Mouse (Mus musculus): Measurements from ENCODE around the gene Mbd3l1. TPM values are rescaled to one million over a fixed set of nuclear protein-coding genes. Genes with fewer than 3 reads are reported as not detected.
A peak's percentile ranks its signal among the peaks of the same experiment; 100 is the strongest.

The Mbd3l1 gene
- not detected in 2 replicates for polyA plus RNA-seq (2015; fragmentation: Nextera tagmentation; extraction: Ambion mirVana)

DNA sequence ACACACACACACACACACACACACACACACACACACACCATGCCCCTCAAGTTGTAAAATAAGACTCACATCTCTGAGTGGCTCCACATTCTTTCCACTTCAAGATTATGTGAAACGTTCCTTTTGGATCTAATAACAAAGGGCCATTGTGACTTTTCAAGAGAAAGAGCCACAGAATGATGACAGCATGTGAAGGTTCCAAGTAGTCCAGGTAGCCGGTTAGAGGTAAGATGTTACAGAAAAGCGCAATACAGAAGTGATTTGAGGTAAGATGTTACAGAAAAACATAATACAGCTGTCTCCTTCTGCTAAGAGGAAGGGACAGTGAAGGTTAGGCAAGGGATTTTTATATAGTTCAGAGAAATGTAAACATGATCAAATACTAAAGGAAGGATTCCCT, at the start of gene Mbd3l1, which contains the start of gene Zfp558:
TSS of gene Mbd3l1 (plus strand) at position 192 of the 400 bp plus-strand sequence.
TSS of gene Zfp558 (minus strand) at position 101 of the 400 bp plus-strand sequence.
- H3K4me2 ChIP-seq (ENCODE audit: low read depth, low read length) = no peak within 1 kb of the TSS
- H3K9me3 ChIP-seq (replicated peaks; ENCODE audit: control insufficient read depth, low read length) = no peaks in the 10 kb centered on the region
- no peaks in the 10 kb centered on the region for H3K4me1 ChIP-seq (ENCODE audit: control insufficient read depth, insufficient read depth, low read length)
- no peak within 1 kb of the TSS for H3K27ac ChIP-seq (ENCODE audit: low read length)
- 61% methylated on average over 3 of the region's 3 CpGs for WGBS
- ATAC-seq (replicated peaks; ENCODE audit: extremely low read depth, insufficient read depth, low FRiP score) = no peak
- no peaks in the 10 kb centered on the region for H3K36me3 ChIP-seq (ENCODE audit: control insufficient read depth, insufficient read depth)
- H3K27me3 ChIP-seq (ENCODE audit: control insufficient read depth, insufficient read depth, low read length) = no peaks in the 10 kb centered on the region
- no peak within 1 kb of the TSS for H3K9ac ChIP-seq (ENCODE audit: low read length)
- no peak within 1 kb of the TSS for H3K4me3 ChIP-seq (ENCODE audit: low read length)

DNA sequence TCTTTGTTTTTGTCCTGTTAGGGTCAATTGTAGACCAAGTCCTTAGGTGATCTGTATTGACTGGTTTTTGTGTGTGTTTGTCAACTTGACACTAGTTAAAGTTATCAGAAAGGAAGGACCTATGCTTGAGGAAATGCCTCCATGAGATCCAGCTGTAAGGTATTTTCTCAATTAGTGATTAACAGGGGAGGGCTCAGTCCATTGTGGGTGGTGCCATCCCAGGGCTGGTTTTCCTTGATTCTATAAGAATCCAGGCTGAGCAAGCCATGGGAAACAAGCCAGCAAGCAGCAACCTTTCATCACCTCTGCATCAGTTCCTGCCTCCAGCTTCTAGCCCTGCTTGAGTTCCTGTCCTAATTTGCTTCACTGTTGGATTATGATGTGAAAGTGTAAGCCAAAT, 47.8 kb upstream of the Mbd3l1 start, which contains the start of gene Mbd3l2:
TSS of gene Mbd3l2 (plus strand) at position 301 of the 400 bp plus-strand sequence.
- no peaks in the 10 kb centered on the region for H3K9me3 ChIP-seq (replicated peaks; ENCODE audit: control insufficient read depth, low read length)
- H3K4me1 ChIP-seq (ENCODE audit: control insufficient read depth, insufficient read depth, low read length) = no peaks in the 10 kb centered on the region
- H3K4me3 ChIP-seq (ENCODE audit: low read length) = no peak within 1 kb of the TSS
- no peaks in the 10 kb centered on the region for H3K36me3 ChIP-seq (ENCODE audit: control insufficient read depth, insufficient read depth)
- no peak within 1 kb of the TSS for H3K9ac ChIP-seq (ENCODE audit: low read length)
- no peak within 1 kb of the TSS for H3K4me2 ChIP-seq (ENCODE audit: low read depth, low read length)
- no peaks in the 10 kb centered on the region for H3K27me3 ChIP-seq (ENCODE audit: control insufficient read depth, insufficient read depth, low read length)
- H3K27ac ChIP-seq (ENCODE audit: low read length) = no peak within 1 kb of the TSS
- ATAC-seq (replicated peaks; ENCODE audit: extremely low read depth, insufficient read depth, low FRiP score) = no peak

DNA sequence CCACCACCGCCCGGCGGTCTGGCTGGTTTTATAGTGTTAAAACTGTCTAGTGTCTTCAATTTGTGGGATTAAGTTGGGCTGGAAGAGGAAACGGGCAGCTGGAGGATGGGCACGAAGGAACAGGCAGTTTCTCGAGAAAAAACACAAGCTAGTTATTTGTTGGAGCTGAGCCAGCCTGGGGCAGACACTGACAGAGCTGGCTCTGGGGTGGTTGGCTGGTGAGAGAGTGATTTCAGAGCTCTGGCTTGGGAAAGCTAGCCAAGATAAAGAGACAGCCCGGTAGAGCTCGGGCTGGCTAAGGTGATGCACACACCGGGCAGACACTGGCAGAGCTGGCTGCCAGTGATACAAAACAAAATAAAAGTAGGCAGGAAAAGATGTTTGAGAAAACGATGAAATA, 46.5 kb upstream of the Mbd3l1 start:
- no peak overlapping the region for H3K4me2 ChIP-seq (ENCODE audit: low read depth, low read length)
- ATAC-seq (replicated peaks; ENCODE audit: extremely low read depth, insufficient read depth, low FRiP score) = no peak

DNA sequence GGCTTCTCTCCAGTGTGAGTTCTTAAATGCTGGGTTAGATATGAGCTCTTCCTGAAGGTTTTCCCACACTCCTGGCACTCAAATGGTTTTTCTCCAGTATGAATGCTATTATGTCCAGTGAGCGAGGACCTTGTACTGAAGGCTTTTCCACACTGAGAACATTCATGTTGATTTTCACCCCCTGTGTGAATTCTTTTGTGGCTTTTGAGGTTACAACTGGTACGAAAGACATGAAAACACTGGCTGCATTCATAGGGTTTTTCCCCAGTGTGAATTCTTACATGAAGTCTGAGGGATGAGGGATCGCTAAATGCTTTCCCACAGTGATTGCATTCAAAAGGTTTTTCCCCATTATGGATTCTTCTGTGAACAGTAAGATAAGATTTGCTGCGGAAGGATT, 21.6 kb upstream of the Mbd3l1 start:
- no peak overlapping the region for H3K27ac ChIP-seq (ENCODE audit: low read length)
- 82% methylated on average over 4 of the region's 4 CpGs for WGBS
- H3K27me3 ChIP-seq (ENCODE audit: control insufficient read depth, insufficient read depth, low read length) = no peaks in the 10 kb centered on the region
- H3K36me3 ChIP-seq (ENCODE audit: control insufficient read depth, insufficient read depth) = peaks cover 26% of the 10 kb centered on the region
- no peak overlapping the region for H3K9ac ChIP-seq (ENCODE audit: low read length)
- no peak overlapping the region for H3K4me2 ChIP-seq (ENCODE audit: low read depth, low read length)
- ATAC-seq (replicated peaks; ENCODE audit: extremely low read depth, insufficient read depth, low FRiP score) = no peak
- H3K4me3 ChIP-seq (ENCODE audit: low read length) = no peak overlapping the region
- H3K9me3 ChIP-seq (replicated peaks; ENCODE audit: control insufficient read depth, low read length) = peaks cover 5% of the 10 kb centered on the region; the same call in 1 of the 2 replicates
- no peaks in the 10 kb centered on the region for H3K4me1 ChIP-seq (ENCODE audit: control insufficient read depth, insufficient read depth, low read length)

More for the DNA sequence above, 46.5 kb upstream of the Mbd3l1 start:
- Histone ChIP-seq H3K27me3 (ENCODE audit: control insufficient read depth, insufficient read depth, low read length) (no peaks in the 10 kb centered on the region), H3K4me1 (ENCODE audit: control insufficient read depth, insufficient read depth, low read length) (no peaks in the 10 kb centered on the region), H3K9me3 (replicated peaks; ENCODE audit: control insufficient read depth, low read length) (no peaks in the 10 kb centered on the region), H3K36me3 (ENCODE audit: control insufficient read depth, insufficient read depth) (no peaks in the 10 kb centered on the region), H3K9ac (ENCODE audit: low read length) (no peak overlapping the region), H3K27ac (ENCODE audit: low read length) (no peak overlapping the region), H3K4me3 (ENCODE audit: low read length) (no peak overlapping the region)
- 66% methylated on average over 10 of the region's 10 CpGs for WGBS

DNA sequence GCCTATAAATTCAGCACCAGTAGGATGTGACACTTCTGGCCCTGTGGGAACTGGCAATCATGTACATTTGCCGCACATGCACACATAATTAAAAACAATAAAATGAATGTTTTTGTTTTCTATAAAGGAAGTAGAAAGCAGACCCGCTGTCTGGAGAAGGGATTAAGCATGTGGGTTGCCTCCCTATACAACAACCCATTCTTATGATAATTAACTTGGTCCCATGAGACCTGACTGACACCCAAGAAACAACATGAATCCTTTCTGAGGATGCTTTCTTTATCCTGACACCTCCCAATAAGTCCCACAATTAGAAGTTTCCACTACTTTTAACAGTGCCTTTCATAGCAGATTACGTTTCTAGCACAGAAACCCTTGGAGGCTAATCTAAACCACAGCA, 10.8 kb upstream of the Mbd3l1 start:
- H3K4me1 ChIP-seq (ENCODE audit: control insufficient read depth, insufficient read depth, low read length) = no peaks in the 10 kb centered on the region
- H3K9ac ChIP-seq (ENCODE audit: low read length) = no peak overlapping the region
- peaks cover 2% of the 10 kb centered on the region; the same call in 1 of the 2 replicates for H3K9me3 ChIP-seq (replicated peaks; ENCODE audit: control insufficient read depth, low read length)
- H3K4me2 ChIP-seq (ENCODE audit: low read depth, low read length) = no peak overlapping the region
- peaks cover 11% of the 10 kb centered on the region for H3K36me3 ChIP-seq (ENCODE audit: control insufficient read depth, insufficient read depth)
- no peak overlapping the region for H3K4me3 ChIP-seq (ENCODE audit: low read length)
- no peak for ATAC-seq (replicated peaks; ENCODE audit: extremely low read depth, insufficient read depth, low FRiP score)
- H3K27me3 ChIP-seq (ENCODE audit: control insufficient read depth, insufficient read depth, low read length) = no peaks in the 10 kb centered on the region
- 72% methylated on average over 3 of the region's 3 CpGs for WGBS
- no peak overlapping the region for H3K27ac ChIP-seq (ENCODE audit: low read length)

DNA sequence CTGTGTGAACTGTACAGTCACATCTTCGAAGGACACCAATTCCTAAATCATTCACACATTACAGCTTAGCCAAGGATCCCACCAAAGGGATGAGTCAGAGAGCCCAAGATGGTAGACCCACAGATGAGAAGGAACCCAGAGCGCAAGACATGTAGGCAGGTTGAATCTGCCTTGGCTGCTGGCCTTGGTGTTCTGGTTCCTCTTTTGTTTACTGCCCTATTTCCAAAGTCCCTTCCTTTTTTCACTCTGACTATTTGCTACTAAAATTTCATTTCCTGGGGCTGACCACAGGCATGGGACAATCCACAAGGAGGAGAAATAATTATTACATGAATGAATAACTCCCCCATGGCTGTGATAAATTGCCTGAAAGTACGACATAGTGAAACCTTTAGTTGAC, 10.2 kb upstream of the Mbd3l1 start:
- no peak overlapping the region for H3K27ac ChIP-seq (ENCODE audit: low read length)
- H3K36me3 ChIP-seq (ENCODE audit: control insufficient read depth, insufficient read depth) = peaks cover 11% of the 10 kb centered on the region
- H3K4me1 ChIP-seq (ENCODE audit: control insufficient read depth, insufficient read depth, low read length) = peaks cover 4% of the 10 kb centered on the region; the same call in 1 of the 2 replicates
- H3K9me3 ChIP-seq (replicated peaks; ENCODE audit: control insufficient read depth, low read length) = peaks cover 2% of the 10 kb centered on the region; the same call in 1 of the 2 replicates
- ATAC-seq (replicated peaks; ENCODE audit: extremely low read depth, insufficient read depth, low FRiP score) = no peak
- H3K27me3 ChIP-seq (ENCODE audit: control insufficient read depth, insufficient read depth, low read length) = no peaks in the 10 kb centered on the region
- H3K4me2 ChIP-seq (ENCODE audit: low read depth, low read length) = no peak overlapping the region
- 84% methylated on average over 3 of the region's 3 CpGs for WGBS
- no peak overlapping the region for H3K9ac ChIP-seq (ENCODE audit: low read length)
- H3K4me3 ChIP-seq (ENCODE audit: low read length) = no peak overlapping the region

DNA sequence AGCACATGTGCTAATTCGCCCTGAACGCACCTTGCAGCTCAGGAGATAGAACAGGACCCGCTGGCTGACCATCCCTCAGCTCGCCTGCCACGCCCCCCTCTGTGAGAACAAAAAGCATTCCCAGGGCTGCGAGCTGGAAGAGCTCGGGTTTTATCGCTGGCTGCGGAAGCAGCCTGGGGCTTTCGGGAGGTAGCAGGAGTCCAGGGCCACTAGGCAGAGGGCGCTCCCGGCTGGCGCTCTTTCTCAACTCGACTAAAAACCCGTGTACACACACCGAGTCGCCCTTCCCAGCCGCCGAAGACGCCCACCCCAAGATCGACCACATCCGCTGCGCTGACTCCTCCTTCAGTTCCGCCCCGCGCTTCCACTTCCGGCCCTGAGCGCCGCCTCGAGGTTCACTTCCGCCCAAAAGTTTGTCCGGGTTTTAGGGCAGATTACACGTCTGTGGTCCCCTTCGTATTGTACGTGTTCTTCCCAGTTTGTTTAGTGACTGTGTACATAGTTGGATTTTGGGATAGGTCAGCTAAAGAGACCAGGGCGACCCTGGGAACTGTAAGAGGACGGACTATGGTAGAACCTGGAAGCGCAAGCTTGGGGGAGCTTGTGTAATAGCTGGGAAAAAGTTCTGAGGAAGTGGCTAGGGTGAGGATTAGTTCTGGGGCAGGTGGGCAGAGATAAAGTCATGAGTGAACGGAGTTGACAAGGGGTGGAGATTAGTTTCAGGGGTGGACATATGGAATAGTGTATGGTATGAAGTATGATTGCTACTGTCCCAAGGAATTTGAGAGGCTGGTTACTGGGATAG, 4.6 kb upstream of the Mbd3l1 start:
- no peaks in the 10 kb centered on the region for H3K36me3 ChIP-seq (ENCODE audit: control insufficient read depth, insufficient read depth)
- peak overlapping the region; percentile 90 for H3K4me2 ChIP-seq (ENCODE audit: low read depth, low read length)
- peaks cover 4% of the 10 kb centered on the region; the same call in 1 of the 2 replicates for H3K4me1 ChIP-seq (ENCODE audit: control insufficient read depth, insufficient read depth, low read length)
- H3K9me3 ChIP-seq (replicated peaks; ENCODE audit: control insufficient read depth, low read length) = no peaks in the 10 kb centered on the region
- peak overlapping the region; percentile 80 for H3K9ac ChIP-seq (ENCODE audit: low read length)
- peak; percentile 96 for ATAC-seq (replicated peaks; ENCODE audit: extremely low read depth, insufficient read depth, low FRiP score)
- peak overlapping the region; percentile 83 for H3K4me3 ChIP-seq (ENCODE audit: low read length)
- H3K27me3 ChIP-seq (ENCODE audit: control insufficient read depth, insufficient read depth, low read length) = no peaks in the 10 kb centered on the region
- peak overlapping the region; percentile 87 for H3K27ac ChIP-seq (ENCODE audit: low read length)
- WGBS = 4% methylated on average over 39 of the region's 39 CpGs

DNA sequence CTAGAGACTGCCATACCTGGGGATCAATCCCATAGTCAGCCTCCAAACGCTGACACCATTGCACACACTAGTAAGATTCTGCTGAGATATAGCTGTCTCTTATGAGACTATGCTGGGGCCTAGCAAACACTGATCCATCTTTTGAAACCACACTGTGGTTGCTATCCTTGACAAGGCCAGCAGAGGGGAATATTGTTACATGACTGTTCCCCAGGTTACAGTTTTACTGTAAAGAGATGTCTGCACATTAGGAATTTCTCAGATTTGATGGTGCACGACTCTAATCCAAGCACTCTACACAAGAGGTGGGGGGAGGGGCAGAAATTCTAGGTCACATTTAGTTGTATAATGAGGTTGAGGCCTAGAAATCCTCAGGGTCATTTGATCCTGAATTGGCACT, 29.9 kb downstream of the Mbd3l1 start:
- no peaks in the 10 kb centered on the region for H3K4me1 ChIP-seq (ENCODE audit: control insufficient read depth, insufficient read depth, low read length)
- H3K9me3 ChIP-seq (replicated peaks; ENCODE audit: control insufficient read depth, low read length) = no peaks in the 10 kb centered on the region
- 28% methylated on average over 2 of the region's 2 CpGs for WGBS
- H3K9ac ChIP-seq (ENCODE audit: low read length) = no peak overlapping the region
- H3K4me3 ChIP-seq (ENCODE audit: low read length) = no peak overlapping the region
- ATAC-seq (replicated peaks; ENCODE audit: extremely low read depth, insufficient read depth, low FRiP score) = no peak
- H3K36me3 ChIP-seq (ENCODE audit: control insufficient read depth, insufficient read depth) = no peaks in the 10 kb centered on the region
- H3K27ac ChIP-seq (ENCODE audit: low read length) = no peak overlapping the region
- no peak overlapping the region for H3K4me2 ChIP-seq (ENCODE audit: low read depth, low read length)
- H3K27me3 ChIP-seq (ENCODE audit: control insufficient read depth, insufficient read depth, low read length) = no peaks in the 10 kb centered on the region
